Mouse (Mus musculus) small intestine, adult 2 months (tissue): ENCODE measurements around the gene Ndufb11.

Experiments used
- CTCF ChIP-seq: fragments of 200-500 bp; IDR thresholded peaks from 2 replicates; pipeline ENCODE4 v1.5.1; 2012; ENCODE audit warnings: low read depth, mild to moderate bottlenecking, control low read depth, inconsistent platforms, low read length, moderate library complexity, mixed read lengths; ENCODE audit not compliant: insufficient replicate concordance, insufficient read length; ENCODE audit errors: extremely low read depth
- POLR2A ChIP-seq: fragments of 200-500 bp; IDR thresholded peaks from 2 replicates; pipeline ENCODE4 v1.6.1; 2012; ENCODE audit warnings: low read depth, mild to moderate bottlenecking, control low read depth, inconsistent platforms, low read length, moderate library complexity

GRCm38 (mm10) chrX:20658891-20659406 lies 41.5 kb upstream of the Ndufb11 start:
- TF ChIP-seq CTCF (no peak), POLR2A (no peak)
